Mouse (Mus musculus) bone marrow macrophage, adult 2 months (primary cell): ENCODE results near the gene Atg101.

Experiments
- CTCF ChIP-seq: IDR thresholded peaks from 2 replicates; pipeline ENCODE4 v1.5.1; 2012; ENCODE audit warnings: low read depth, mild to moderate bottlenecking, low read length, moderate library complexity
- POLR2A ChIP-seq: IDR thresholded peaks from 2 replicates; pipeline ENCODE4 v1.6.1; 2012; ENCODE audit warnings: mild to moderate bottlenecking, low read depth, low read length, borderline replicate concordance

DNA sequence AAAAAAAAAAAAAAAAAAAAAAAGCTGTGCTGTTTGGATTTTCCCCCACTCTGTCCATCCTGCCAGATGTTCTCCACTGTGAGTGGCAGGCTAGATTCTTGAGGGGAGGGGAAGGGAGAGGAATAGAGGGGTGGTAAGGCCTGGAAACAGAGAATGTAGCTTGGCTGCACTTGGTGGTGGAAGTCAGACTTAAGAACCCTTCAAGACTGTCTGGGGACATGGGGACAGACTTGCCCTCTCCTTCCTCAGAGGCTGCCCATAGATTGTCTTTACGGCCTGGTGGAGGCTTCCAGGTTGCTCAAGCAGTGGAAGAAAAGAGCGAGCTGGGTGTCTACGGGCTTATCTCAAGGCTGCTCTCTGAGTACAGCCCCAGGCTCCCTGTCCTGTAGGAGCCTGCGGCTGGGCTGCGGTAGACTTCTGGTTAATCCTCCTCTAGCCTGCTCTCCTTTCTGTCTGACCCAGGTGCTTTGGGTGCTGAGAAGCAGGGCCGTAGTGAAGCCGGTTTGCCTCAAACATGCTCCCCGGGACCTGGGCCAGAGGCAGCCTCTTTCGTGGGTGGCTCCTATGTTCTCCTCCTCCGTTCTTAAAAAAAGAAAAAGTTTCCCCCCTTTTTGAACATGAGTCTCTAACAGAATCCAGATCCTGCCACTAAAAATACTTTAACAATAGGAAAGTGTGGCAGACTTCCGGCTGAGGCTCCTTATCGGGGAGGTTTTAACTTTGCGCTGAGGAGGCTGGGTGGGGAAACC, 23.0 kb upstream of the Atg101 start:
- no peak for TF ChIP-seq CTCF
- TF ChIP-seq POLR2A: no peak
